Mouse (Mus musculus) C2C12 (cell line): ENCODE results near the gene Ip6k2. TPM values are rescaled to one million over a fixed set of nuclear protein-coding genes. Genes with fewer than 3 reads are reported as not detected.

Experiments
- H3K27me3 ChIP-seq: one replicate; pipeline ENCODE4 v1.6.1; 2011; ENCODE audit not compliant: control insufficient read depth, insufficient read depth, insufficient read length
- H3K36me3 ChIP-seq: one replicate; pipeline ENCODE4 v1.6.1; 2011; ENCODE audit not compliant: control insufficient read depth, insufficient read depth
- H3K4me3 ChIP-seq: one replicate; pipeline ENCODE4 v1.5.1; 2011; ENCODE audit warnings: mild to moderate bottlenecking, control low read depth; ENCODE audit not compliant: poor library complexity, insufficient read depth, severe bottlenecking
- H3K79me2 ChIP-seq: one replicate; pipeline ENCODE4 v1.6.1; 2011; ENCODE audit not compliant: control insufficient read depth, insufficient read depth
- H3K79me3 ChIP-seq: one replicate; pipeline ENCODE4 v1.6.1; 2011; ENCODE audit warnings: low read depth, control low read depth
- H3ac ChIP-seq: one replicate; pipeline ENCODE3; 2011; ENCODE audit warnings: low read depth; ENCODE audit not compliant: control insufficient read depth, insufficient read length
- CEBPB ChIP-seq: IDR thresholded peaks from one replicate; pipeline ENCODE4 v1.6.1; 2011; ENCODE audit warnings: low read depth, mild to moderate bottlenecking, control low read depth, moderate library complexity
- CTCF ChIP-seq: IDR thresholded peaks from one replicate; pipeline ENCODE4 v1.5.1; 2011; ENCODE audit not compliant: control insufficient read depth, insufficient read depth, insufficient read length
- FOSL1 ChIP-seq: IDR thresholded peaks from one replicate; pipeline ENCODE4 v1.8.0; 2011; ENCODE audit warnings: mild to moderate bottlenecking, low read length; ENCODE audit not compliant: poor library complexity, insufficient read depth, severe bottlenecking
- MAX ChIP-seq: IDR thresholded peaks from one replicate; pipeline ENCODE4 v1.6.1; 2011; ENCODE audit warnings: mild to moderate bottlenecking, control low read depth
- MYOD1 ChIP-seq: IDR thresholded peaks from one replicate; pipeline ENCODE4 v1.6.1; 2011; ENCODE audit warnings: low read depth; ENCODE audit not compliant: control insufficient read depth, insufficient read length
- MYOG ChIP-seq: IDR thresholded peaks from one replicate; pipeline ENCODE4 v1.6.1; 2011; ENCODE audit not compliant: control insufficient read depth, insufficient read length; ENCODE audit errors: extremely low read depth
- USF1 ChIP-seq: IDR thresholded peaks from one replicate; pipeline ENCODE4 v1.6.1; 2011; ENCODE audit warnings: low read depth, mild to moderate bottlenecking, control low read depth, moderate library complexity
- polyA plus RNA-seq: library from polyadenylated mRNA; unstranded; fragments of >200 nt; fragmentation: generic; extraction: Trizol; gene quantifications from one replicate; pipeline ENCODE4 v1.2.1, GENCODE M21; 2012; ENCODE audit warnings: missing spikeins

Gene Ip6k2
- polyA plus RNA-seq, 1 experiment = 37.1 TPM

DNA sequence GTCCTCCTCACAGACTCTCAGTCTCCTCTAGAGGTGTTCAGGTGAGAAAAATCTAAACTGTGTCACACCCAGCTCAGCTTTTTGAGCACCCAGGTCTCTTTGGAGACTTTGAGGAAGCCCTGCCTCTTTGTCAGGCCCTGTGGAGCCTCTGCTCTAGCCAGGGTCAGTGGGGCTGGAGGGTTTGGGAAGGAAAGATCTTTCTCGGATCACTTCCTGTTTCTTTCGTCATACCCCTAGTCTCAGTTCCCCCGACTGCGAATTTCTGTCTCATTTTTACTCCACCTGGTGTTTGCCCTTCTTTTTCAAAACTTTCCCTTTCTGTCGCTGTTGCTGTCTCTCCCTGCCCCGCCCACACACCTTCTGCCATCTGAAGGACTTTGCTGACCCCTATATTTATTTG lies 26.1 kb downstream of the Ip6k2 start:
- Histone ChIP-seq H3K4me3 (no peak overlapping the region), H3K36me3 (peaks cover 25% of the 10 kb centered on the region), H3K79me3 (no peaks in the 10 kb centered on the region), H3K27me3 (no peaks in the 10 kb centered on the region), H3ac (no peak overlapping the region), H3K79me2 (no peaks in the 10 kb centered on the region)
- TF ChIP-seq CTCF (no peak), CEBPB (no peak), MYOD1 (no peak), MYOG (no peak), MAX (no peak), FOSL1 (no peak)

- Histone ChIP-seq H3K79me2 (no peaks in the 10 kb centered on the region), H3ac (no peak overlapping the region), H3K27me3 (no peaks in the 10 kb centered on the region), H3K4me3 (no peak overlapping the region), H3K79me3 (no peaks in the 10 kb centered on the region), H3K36me3 (peaks cover 18% of the 10 kb centered on the region)
- no peak for TF ChIP-seq USF1
These were observed 26.9 kb downstream of the Ip6k2 start for GRCm38 (mm10) chr9:108810516-108810915.

GRCm38 (mm10) chr9:108815557-108815956 lies 32.0 kb downstream of the Ip6k2 start:
- Histone ChIP-seq H3K79me3 (no peaks in the 10 kb centered on the region), H3K36me3 (no peaks in the 10 kb centered on the region), H3ac (no peak overlapping the region), H3K27me3 (no peaks in the 10 kb centered on the region), H3K4me3 (no peak overlapping the region), H3K79me2 (no peaks in the 10 kb centered on the region)
- TF ChIP-seq CTCF = no peak

- Histone ChIP-seq H3K4me3 (no peak overlapping the region), H3K79me3 (no peaks in the 10 kb centered on the region), H3K79me2 (no peaks in the 10 kb centered on the region), H3ac (no peak overlapping the region), H3K36me3 (no peaks in the 10 kb centered on the region), H3K27me3 (peaks cover 17% of the 10 kb centered on the region)
- TF ChIP-seq MYOG (no peak), MAX (no peak), CTCF (peak; percentile 6)
These were observed 35.9 kb downstream of the Ip6k2 start for GRCm38 (mm10) chr9:108819495-108819894.

DNA sequence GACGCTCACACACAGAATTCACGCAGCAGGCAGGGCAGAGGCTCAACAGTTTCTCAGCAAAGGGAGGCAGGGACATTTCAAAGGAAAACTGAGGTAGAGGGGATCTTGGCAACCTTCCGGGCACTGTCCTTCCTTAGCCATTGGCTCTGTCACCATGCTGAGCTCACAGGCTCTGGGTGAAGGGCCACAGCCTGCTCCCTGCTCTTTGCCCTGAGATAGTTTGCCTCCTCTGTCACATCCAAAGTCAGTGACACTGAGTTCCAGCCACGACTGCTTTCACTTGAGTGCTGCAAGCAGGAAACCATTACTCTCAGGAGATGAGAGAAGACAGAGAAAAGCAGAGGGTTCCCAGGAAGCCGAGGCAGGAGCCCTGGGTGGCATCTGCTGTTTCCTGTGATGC lies 36.5 kb downstream of the Ip6k2 start:
- Histone ChIP-seq H3K36me3 (no peaks in the 10 kb centered on the region), H3K27me3 (peaks cover 23% of the 10 kb centered on the region), H3K79me2 (no peaks in the 10 kb centered on the region), H3K79me3 (no peaks in the 10 kb centered on the region), H3K4me3 (no peak overlapping the region), H3ac (no peak overlapping the region)
- TF ChIP-seq MAX (no peak), MYOD1 (no peak), CTCF (no peak), FOSL1 (no peak), USF1 (no peak), CEBPB (no peak), MYOG (no peak)

DNA sequence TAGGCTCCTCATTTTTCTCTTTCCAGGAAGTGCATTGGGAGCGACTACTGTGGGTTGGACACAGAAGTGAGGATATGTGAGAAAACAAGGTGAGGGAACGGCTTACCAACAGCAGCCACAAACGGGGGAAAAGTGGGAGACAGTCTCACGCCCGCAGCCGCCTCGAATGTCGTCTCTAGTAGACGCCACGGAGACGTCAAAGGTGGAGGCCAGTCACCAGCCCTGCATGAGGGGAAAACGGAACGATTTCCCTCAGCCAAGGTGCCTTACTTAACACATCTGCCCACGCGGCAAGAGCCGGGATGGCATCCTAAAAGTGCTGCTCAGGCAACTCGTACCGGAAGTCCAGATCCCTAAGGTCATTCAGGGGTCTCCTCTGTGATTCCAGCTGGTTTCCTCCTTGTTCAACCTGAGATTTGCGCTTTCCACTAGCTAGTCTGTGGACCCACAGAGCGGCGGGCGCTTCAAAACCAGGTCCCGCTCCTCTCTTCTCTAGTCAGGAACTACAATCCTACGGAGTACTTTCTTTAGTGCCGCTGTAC lies 40.6 kb downstream of the Ip6k2 start:
- Histone ChIP-seq H3K36me3 (no peaks in the 10 kb centered on the region), H3K27me3 (peaks cover 58% of the 10 kb centered on the region)

More for the DNA sequence above, 40.6 kb downstream of the Ip6k2 start:
- Histone ChIP-seq H3K79me2 (no peaks in the 10 kb centered on the region), H3K79me3 (no peaks in the 10 kb centered on the region), H3ac (no peak overlapping the region), H3K4me3 (no peak overlapping the region)
- TF ChIP-seq FOSL1 = no peak
- no peak for TF ChIP-seq MAX
- TF ChIP-seq CTCF = no peak
- TF ChIP-seq USF1 = no peak
- TF ChIP-seq MYOD1 = no peak
- TF ChIP-seq CEBPB = no peak
- TF ChIP-seq MYOG = no peak
